9 mouse cellular contexts compared by ENCODE assay signal in the genomic region with DNA sequence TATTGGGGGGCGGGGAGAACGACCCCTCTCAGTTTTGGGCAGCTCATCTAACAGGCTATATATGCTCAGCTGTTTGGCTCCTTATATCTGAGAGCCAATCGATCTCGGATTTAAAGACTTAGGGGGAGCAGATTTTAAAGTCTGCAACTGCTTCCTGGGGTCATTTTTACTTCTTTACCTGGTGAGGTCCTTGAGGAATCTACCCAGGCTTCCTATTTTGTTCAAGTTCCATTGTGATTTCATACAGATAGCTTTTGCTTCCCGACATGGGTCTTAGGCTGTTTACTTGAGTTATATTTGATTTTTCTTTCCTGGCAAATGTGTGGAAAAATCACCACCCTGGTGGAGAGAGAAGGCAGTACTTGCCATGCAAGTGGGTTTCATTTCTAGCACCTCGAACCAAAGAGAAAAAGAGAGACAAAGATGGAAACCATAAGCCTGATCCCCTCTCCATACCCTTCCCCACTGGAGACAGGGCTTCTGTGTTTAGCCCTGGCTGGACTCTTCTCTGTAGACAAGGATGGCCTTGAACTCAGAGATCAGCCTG. TPM values are rescaled to one million over a fixed set of nuclear protein-coding genes. Genes with fewer than 3 reads are reported as not detected.
DNase-seq lines count a peak whose midpoint lies in the region; ATAC-seq and TF ChIP-seq lines count a peak whose summit lies in the region.
"Had no signal": no experiment of that assay in that cellular context is flagged by ENCODE, and none has a peak within 500 bp of the region (broad histone marks: within the 10 kb centered on the region; RNA-seq: fewer than 3 reads in every experiment).

No protein-coding gene starts in this region.

- H3K4me2 ChIP-seq in kidney, embryonic 14.5 days (replicated peaks; ENCODE audit: low read depth, low read length): peak overlapping the region; percentile 92
- H3K4me2 ChIP-seq in hindbrain, postnatal 0 days (ENCODE audit: low read depth, low read length): peak overlapping the region; percentile 97

- ATAC-seq in kidney, embryonic 14.5 days (ENCODE audit: low FRiP score, low TSS enrichment): no peak
- ATAC-seq in hindbrain, postnatal 0 days: no peak

- H3K4me3 ChIP-seq in kidney, embryonic 14.5 days (ENCODE audit: low read length): peak overlapping the region; percentile 80
- H3K4me3 ChIP-seq in hindbrain, postnatal 0 days (ENCODE audit: low read length): peak overlapping the region; percentile 78

- WGBS in kidney, embryonic 14.5 days: 26% methylated on average over 6 of the region's 6 CpGs
- WGBS in hindbrain, postnatal 0 days: 31% methylated on average over 6 of the region's 6 CpGs

- H3K9me3 ChIP-seq in kidney, embryonic 14.5 days (ENCODE audit: control insufficient read depth, low read length): no peaks in the 10 kb centered on the region
- no peaks in the 10 kb centered on the region for H3K9me3 ChIP-seq in hindbrain, postnatal 0 days (ENCODE audit: low read length)

- peak; percentile 51 for TF ChIP-seq CTCF in hindbrain, postnatal 0 days (IDR thresholded peaks at IDR 0.05; ENCODE audit: low read depth)

- DNase-seq in kidney, postnatal 25 days: no peak
- DNase-seq in R1 (ENCODE audit: low read depth, low spot score): peak; percentile 27
- DNase-seq in hindbrain, postnatal 0 days (ENCODE audit: low spot score): peak; percentile 18
- peak; percentile 38 for DNase-seq in naive thymus-derived CD4-positive, alpha-beta T cell, adult 2 months (ENCODE audit: low read depth)
- no peak for DNase-seq in Muller cell, postnatal 12 days (ENCODE audit: inconsistent ontology term)
- no peak for DNase-seq in gastrocnemius, postnatal 36 days
- DNase-seq in kidney, adult 11 months: no peak

- H3K27ac ChIP-seq in kidney, embryonic 14.5 days (ENCODE audit: low read depth, low read length): no peak overlapping the region
- H3K27ac ChIP-seq in hindbrain, postnatal 0 days: no peak overlapping the region; the same call in 1 of the 2 replicates

- H3K9ac ChIP-seq in kidney, embryonic 14.5 days (ENCODE audit: low read depth, low read length): peak overlapping the region; percentile 81
- H3K9ac ChIP-seq in hindbrain, postnatal 0 days (replicated peaks; ENCODE audit: low read length): peak overlapping the region; percentile 74

- no peaks in the 10 kb centered on the region for H3K36me3 ChIP-seq in kidney, embryonic 14.5 days (ENCODE audit: control insufficient read depth, insufficient read depth, low read length)
- H3K36me3 ChIP-seq in hindbrain, postnatal 0 days (ENCODE audit: insufficient read depth, low read length): no peaks in the 10 kb centered on the region

- no peaks in the 10 kb centered on the region for H3K27me3 ChIP-seq in kidney, embryonic 14.5 days (ENCODE audit: control insufficient read depth, insufficient read depth, low read length)
- H3K27me3 ChIP-seq in hindbrain, postnatal 0 days (ENCODE audit: insufficient read depth, low read length): no peaks in the 10 kb centered on the region

- peaks cover 14% of the 10 kb centered on the region; the same call in 1 of the 2 replicates for H3K4me1 ChIP-seq in kidney, embryonic 14.5 days (ENCODE audit: control insufficient read depth, insufficient read depth, low read length)
- peaks cover 5% of the 10 kb centered on the region; the same call in 1 of the 2 replicates for H3K4me1 ChIP-seq in hindbrain, postnatal 0 days (ENCODE audit: insufficient read depth, low read length)

- intact Hi-C loops in gastrocnemius, postnatal 36 days (cut with DNase I): loop anchor here (5.0 kb wide), 1 partner anchor 32 kb away; no protein-coding TSS in a partner anchor

RNA-seq across cellular contexts. Expression of gene Slc7a6, which starts 1.4 kb away (rescaled TPM):
- polyA plus RNA-seq in kidney, embryonic 14.5 days (2014; fragmentation: Nextera tagmentation; extraction: Ambion mirVana): 87.4 and 90.3 TPM in 2 replicates
- total RNA-seq in hindbrain, postnatal 0 days (2014; rRNA removed): 35.2 and 39.1 TPM in 2 replicates
- polyA plus RNA-seq in hindbrain, postnatal 0 days (2015; fragmentation: Nextera tagmentation; extraction: Ambion mirVana): 49.9 and 53.2 TPM in 2 replicates
- 10 to 100 TPM in 1 of 2 experiments, 1 to 10 TPM in 1; 5.9 to 10.1 TPM for total RNA-seq in gastrocnemius, postnatal 36 days (2021)

RNA-seq across cellular contexts. Expression of gene Pla2g15, which starts 19.8 kb away (rescaled TPM):
- polyA plus RNA-seq in kidney, embryonic 14.5 days (2014; fragmentation: Nextera tagmentation; extraction: Ambion mirVana): 2.7 and 6.6 TPM in 2 replicates
- 14.9 and 18.2 TPM in 2 replicates for total RNA-seq in hindbrain, postnatal 0 days (2014; rRNA removed)
- polyA plus RNA-seq in hindbrain, postnatal 0 days (2015; fragmentation: Nextera tagmentation; extraction: Ambion mirVana): 14.6 and 15.7 TPM in 2 replicates
- 1 to 10 TPM; 2.8 to 3.0 TPM for total RNA-seq in gastrocnemius, postnatal 36 days (2021)

RNA-seq across cellular contexts. Expression of gene Esrp2, which starts 33.2 kb away (rescaled TPM):
- polyA plus RNA-seq in kidney, embryonic 14.5 days (2014; fragmentation: Nextera tagmentation; extraction: Ambion mirVana): 5.6 and 9.1 TPM in 2 replicates
- total RNA-seq in hindbrain, postnatal 0 days (2014; rRNA removed): 0.10 and 0.75 TPM in 2 replicates
- polyA plus RNA-seq in hindbrain, postnatal 0 days (2015; fragmentation: Nextera tagmentation; extraction: Ambion mirVana): 0.10 and 0.15 TPM in 2 replicates
- under 1 TPM in 1 of 2 experiments, not detected in 1; 0.26 TPM for total RNA-seq in gastrocnemius, postnatal 36 days (2021)
- total RNA-seq: monocyte, adult 5-6 weeks had no signal

RNA-seq across cellular contexts. Expression of gene Slc7a6os, which starts 40.7 kb away (rescaled TPM):
- 40.8 and 44.7 TPM in 2 replicates for polyA plus RNA-seq in kidney, embryonic 14.5 days (2014; fragmentation: Nextera tagmentation; extraction: Ambion mirVana)
- total RNA-seq in hindbrain, postnatal 0 days (2014; rRNA removed): 56.7 and 67.6 TPM in 2 replicates
- polyA plus RNA-seq in hindbrain, postnatal 0 days (2015; fragmentation: Nextera tagmentation; extraction: Ambion mirVana): 36.1 and 37.4 TPM in 2 replicates
- total RNA-seq in gastrocnemius, postnatal 36 days (2021): 1 to 10 TPM; 7.2 to 8.1 TPM

RNA-seq across cellular contexts. Expression of gene Prmt7, which starts 40.7 kb away (rescaled TPM):
- polyA plus RNA-seq in kidney, embryonic 14.5 days (2014; fragmentation: Nextera tagmentation; extraction: Ambion mirVana): 39.9 and 59.1 TPM in 2 replicates
- total RNA-seq in hindbrain, postnatal 0 days (2014; rRNA removed): 60.1 and 71.3 TPM in 2 replicates
- 47.2 and 50.9 TPM in 2 replicates for polyA plus RNA-seq in hindbrain, postnatal 0 days (2015; fragmentation: Nextera tagmentation; extraction: Ambion mirVana)
- 10 to 100 TPM; 25.4 to 25.5 TPM for total RNA-seq in gastrocnemius, postnatal 36 days (2021)

Comparison
In these comparisons a context has a peak if more than half of its experiments do, and no peak if none do; other contexts are left out.
1. DNase-seq: peak in R1 (single experiment), hindbrain, postnatal 0 days (single experiment) and naive thymus-derived CD4-positive, alpha-beta T cell, adult 2 months (single experiment); none in kidney, postnatal 25 days (0 of 2), Muller cell, postnatal 12 days (single experiment), gastrocnemius, postnatal 36 days (0 of 2) and kidney, adult 11 months (single experiment).